Mouse (Mus musculus) kidney, embryonic 14.5 days (tissue): ENCODE results near the gene Galt. TPM values are rescaled to one million over a fixed set of nuclear protein-coding genes. Genes with fewer than 3 reads are reported as not detected.

Experiments used
- ATAC-seq: fragments of 200-750 bp; cut with Nextera tagmentation; 2 replicates; pipeline ENCODE4 v1.8.0; 2017; ENCODE audit warnings: moderate number of reproducible peaks, mild to moderate bottlenecking, moderate TSS enrichment, moderate library complexity; ENCODE audit not compliant: low FRiP score, low TSS enrichment
- H3K27ac ChIP-seq: fragments of 300-500 bp; sonication (generic); 2 replicates; pipeline ENCODE4 v1.5.1; 2014; ENCODE audit warnings: low read depth, mild to moderate bottlenecking, low read length, moderate library complexity, mixed read lengths
- H3K27me3 ChIP-seq: fragments of 300-500 bp; sonication (generic); 2 replicates; pipeline ENCODE4 v1.6.1; 2014; ENCODE audit warnings: mild to moderate bottlenecking, low read length; ENCODE audit not compliant: control insufficient read depth, insufficient read depth
- H3K36me3 ChIP-seq: fragments of 300-500 bp; sonication (generic); 2 replicates; pipeline ENCODE4 v1.6.1; 2014; ENCODE audit warnings: low read length, mixed read lengths; ENCODE audit not compliant: control insufficient read depth, insufficient read depth
- H3K4me1 ChIP-seq: fragments of 300-500 bp; sonication (generic); 2 replicates; pipeline ENCODE4 v1.6.1; 2014; ENCODE audit warnings: low read length, mixed read lengths; ENCODE audit not compliant: control insufficient read depth, insufficient read depth
- H3K4me2 ChIP-seq: fragments of 300-500 bp; sonication (generic); replicated peaks from 2 replicates; pipeline ENCODE4 v1.6.1; 2014; ENCODE audit warnings: low read depth, mild to moderate bottlenecking, low read length
- H3K4me3 ChIP-seq: fragments of 300-500 bp; sonication (generic); 2 replicates; pipeline ENCODE4 v1.5.1; 2014; ENCODE audit warnings: mild to moderate bottlenecking, low read length
- H3K9ac ChIP-seq: fragments of 300-500 bp; sonication (generic); 2 replicates; pipeline ENCODE4 v1.6.1; 2014; ENCODE audit warnings: low read depth, mild to moderate bottlenecking, low read length, moderate library complexity
- H3K9me3 ChIP-seq: fragments of 300-500 bp; sonication (generic); 2 replicates; pipeline ENCODE4 v1.6.1; 2016; ENCODE audit warnings: low read length; ENCODE audit not compliant: control insufficient read depth
- WGBS: fragments of 180-500 bp; shearing (Covaris S2); extraction: QIAGEN DNeasy Blood & Tissue Kit; methylation state at CpG from one replicate; pipeline ENCODE4 v1.1.7; 2014; 5-methylcytosine and 5-hydroxymethylcytosine counted together
- polyA plus RNA-seq: library from polyadenylated mRNA; unstranded; fragments of >200 nt; fragmentation: Nextera tagmentation; extraction: Ambion mirVana; gene quantifications from 2 replicates; pipeline ENCODE4 v1.2.1, GENCODE M21; 2014

Gene Galt
- polyA plus RNA-seq, 1 experiment from 2014 or later, result 42.1 TPM

DNA sequence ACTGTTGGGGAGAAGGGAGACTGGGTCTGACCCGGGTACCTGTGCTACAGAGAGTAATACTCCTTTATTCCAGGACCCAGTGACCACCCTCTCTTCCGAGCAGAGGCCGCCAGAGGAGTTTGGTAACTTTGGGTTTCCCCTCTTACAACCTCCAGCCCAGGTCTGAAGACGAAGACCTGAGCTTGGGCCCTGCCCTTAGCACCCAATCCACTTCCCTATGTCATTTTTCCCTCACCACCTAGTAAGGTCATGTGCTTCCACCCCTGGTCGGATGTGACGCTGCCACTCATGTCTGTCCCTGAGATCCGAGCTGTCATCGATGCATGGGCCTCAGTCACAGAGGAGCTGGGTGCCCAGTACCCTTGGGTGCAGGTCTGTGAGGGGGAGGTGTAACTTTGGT lies 1.4 kb downstream of the Galt start:
- Histone ChIP-seq H3K4me2 (peak overlapping the region; percentile 89), H3K36me3 (peaks cover 7% of the 10 kb centered on the region; the same call in 1 of the 2 replicates), H3K9me3 (no peaks in the 10 kb centered on the region), H3K4me3 (peak overlapping the region; percentile 73), H3K9ac (peak overlapping the region; percentile 67; the same call in 1 of the 2 replicates), H3K27ac (no peak overlapping the region), H3K27me3 (no peaks in the 10 kb centered on the region), H3K4me1 (peaks cover 14% of the 10 kb centered on the region)
- 77% methylated on average over 8 of the region's 8 CpGs for WGBS
- no peak for ATAC-seq

GRCm38 (mm10) chr4:41757321-41757720 lies 2.3 kb downstream of the Galt start:
- no peaks in the 10 kb centered on the region for H3K27me3 ChIP-seq
- ATAC-seq, result no peak
- peaks cover 7% of the 10 kb centered on the region; the same call in 1 of the 2 replicates for H3K36me3 ChIP-seq
- no peak overlapping the region for H3K4me2 ChIP-seq
- H3K9me3 ChIP-seq, result no peaks in the 10 kb centered on the region
- peaks cover 22% of the 10 kb centered on the region for H3K4me1 ChIP-seq
- no peak overlapping the region for H3K9ac ChIP-seq
- no peak overlapping the region for H3K4me3 ChIP-seq
- H3K27ac ChIP-seq, result no peak overlapping the region
- 94% methylated on average over 13 of the region's 13 CpGs for WGBS

DNA sequence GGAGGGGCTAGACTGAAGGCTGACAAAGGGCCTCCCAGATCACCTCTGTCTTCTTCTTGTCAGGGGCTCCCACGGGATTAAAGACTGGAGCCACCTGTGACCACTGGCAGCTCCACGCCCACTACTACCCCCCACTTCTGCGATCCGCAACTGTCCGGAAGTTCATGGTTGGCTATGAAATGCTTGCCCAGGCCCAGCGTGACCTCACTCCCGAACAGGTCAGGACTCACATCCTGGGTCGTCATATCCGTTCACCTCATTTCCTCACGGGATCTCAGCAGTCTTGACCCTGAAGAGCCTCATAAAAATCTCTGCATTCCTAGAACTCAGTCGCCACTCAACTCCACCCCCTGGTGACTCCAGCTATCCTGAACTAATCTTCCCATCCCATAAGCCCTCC lies 3.0 kb downstream of the Galt start:
- Histone ChIP-seq H3K4me1 (peaks cover 28% of the 10 kb centered on the region), H3K27ac (no peak overlapping the region), H3K9ac (no peak overlapping the region), H3K36me3 (peaks cover 7% of the 10 kb centered on the region; the same call in 1 of the 2 replicates), H3K4me2 (no peak overlapping the region), H3K9me3 (no peaks in the 10 kb centered on the region), H3K4me3 (no peak overlapping the region), H3K27me3 (no peaks in the 10 kb centered on the region)
- 46% methylated on average over 11 of the region's 11 CpGs for WGBS
- no peak for ATAC-seq

DNA sequence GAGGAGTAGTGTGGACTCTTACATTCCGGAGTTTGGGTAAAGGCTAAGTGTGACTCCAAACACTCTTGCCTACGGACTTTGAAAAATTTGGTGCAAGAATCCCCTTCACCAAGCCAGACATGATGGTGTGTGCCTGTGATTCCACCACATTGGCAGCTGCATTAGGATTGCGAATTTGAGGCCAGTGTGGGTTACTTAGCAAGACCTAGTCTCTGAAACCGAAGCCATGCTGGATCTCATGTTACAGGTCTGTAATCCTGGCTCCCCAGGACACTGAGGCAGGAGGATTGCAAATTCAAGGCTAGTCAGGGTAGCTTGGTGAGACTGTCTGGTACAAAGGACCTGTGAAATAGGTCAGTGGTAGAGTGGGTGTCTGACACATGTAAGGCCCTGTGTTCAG lies 3.7 kb downstream of the Galt start:
- 92% methylated on average over 4 of the region's 4 CpGs for WGBS
- Histone ChIP-seq H3K4me3 (no peak overlapping the region), H3K4me1 (peaks cover 28% of the 10 kb centered on the region), H3K9me3 (no peaks in the 10 kb centered on the region), H3K36me3 (peaks cover 7% of the 10 kb centered on the region; the same call in 1 of the 2 replicates), H3K27ac (no peak overlapping the region), H3K4me2 (no peak overlapping the region), H3K27me3 (no peaks in the 10 kb centered on the region), H3K9ac (no peak overlapping the region)
- ATAC-seq, result no peak

DNA sequence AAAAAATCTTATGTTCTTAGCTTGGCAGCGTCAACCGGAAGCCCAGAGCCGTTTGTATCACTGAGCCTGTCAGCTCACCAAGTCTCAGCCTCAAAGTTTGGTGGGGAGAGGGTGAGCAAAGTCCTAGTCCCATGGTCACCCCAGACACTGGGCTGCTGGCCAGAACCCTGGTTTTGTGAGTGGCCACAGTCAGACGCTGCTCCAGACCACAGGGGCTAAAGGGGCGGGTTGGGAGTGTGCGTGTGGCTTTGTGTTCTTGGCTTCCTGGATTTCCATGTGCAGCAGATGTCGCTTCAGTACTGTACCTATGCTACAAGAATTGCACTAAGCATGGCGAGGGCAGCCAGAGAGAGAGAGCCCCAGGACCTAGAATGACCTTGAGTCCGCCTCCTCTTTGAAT lies 4.2 kb downstream of the Galt start:
- Histone ChIP-seq H3K4me2 (no peak overlapping the region), H3K9me3 (no peaks in the 10 kb centered on the region), H3K27me3 (no peaks in the 10 kb centered on the region), H3K36me3 (peaks cover 7% of the 10 kb centered on the region; the same call in 1 of the 2 replicates), H3K4me3 (no peak overlapping the region), H3K9ac (peak overlapping the region; percentile 18; the same call in 1 of the 2 replicates), H3K27ac (peak overlapping the region; percentile 68; the same call in 1 of the 2 replicates), H3K4me1 (peaks cover 28% of the 10 kb centered on the region)
- WGBS, result 89% methylated on average over 9 of the region's 9 CpGs
- no peak for ATAC-seq

- Histone ChIP-seq H3K27me3 (no peaks in the 10 kb centered on the region), H3K9me3 (no peaks in the 10 kb centered on the region), H3K4me2 (peak overlapping the region; percentile 58), H3K4me3 (peak overlapping the region; percentile 41), H3K9ac (peak overlapping the region; percentile 58), H3K27ac (peak overlapping the region; percentile 68; the same call in 1 of the 2 replicates), H3K36me3 (peaks cover 7% of the 10 kb centered on the region; the same call in 1 of the 2 replicates), H3K4me1 (peaks cover 28% of the 10 kb centered on the region)
- WGBS, result 40% methylated on average over 6 of the region's 6 CpGs
- ATAC-seq, result no peak
Observed at GRCm38 (mm10) chr4:41759656-41760287, 4.7 kb downstream of the Galt start.

GRCm38 (mm10) chr4:41760288-41760721 lies 5.3 kb downstream of the Galt start:
- Histone ChIP-seq H3K27me3 (no peaks in the 10 kb centered on the region), H3K4me2 (peak overlapping the region; percentile 58), H3K36me3 (peaks cover 7% of the 10 kb centered on the region; the same call in 1 of the 2 replicates), H3K4me3 (peak overlapping the region; percentile 41), H3K4me1 (peaks cover 28% of the 10 kb centered on the region), H3K27ac (peak overlapping the region; percentile 87; the same call in 1 of the 2 replicates), H3K9ac (peak overlapping the region; percentile 58), H3K9me3 (no peaks in the 10 kb centered on the region)
- WGBS, result under 1% methylated on average over 15 of the region's 15 CpGs
- peak; percentile 89 for ATAC-seq

DNA sequence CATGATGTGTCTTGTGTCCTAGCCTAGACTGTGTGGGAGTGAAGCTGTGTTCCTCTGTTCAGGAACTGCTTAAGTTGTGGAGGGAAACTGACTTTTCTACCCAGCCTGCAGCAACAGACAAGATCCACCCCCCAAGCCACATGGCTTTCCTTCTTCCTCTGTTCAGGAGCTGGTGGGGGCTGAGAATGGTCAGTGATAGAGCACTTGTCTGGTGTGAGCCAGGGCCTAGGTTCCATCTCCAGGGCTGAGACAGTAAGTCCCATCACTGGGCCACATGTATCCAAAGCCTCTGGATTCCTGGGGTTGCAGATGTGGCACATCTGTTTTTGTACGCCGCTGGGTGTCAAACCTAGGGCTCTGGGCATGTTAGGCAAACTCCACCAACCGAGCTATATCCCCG lies 5.9 kb downstream of the Galt start:
- Histone ChIP-seq H3K9me3 (no peaks in the 10 kb centered on the region), H3K36me3 (peaks cover 11% of the 10 kb centered on the region; the same call in 1 of the 2 replicates), H3K4me1 (peaks cover 28% of the 10 kb centered on the region), H3K4me3 (peak overlapping the region; percentile 41), H3K9ac (peak overlapping the region; percentile 58), H3K4me2 (peak overlapping the region; percentile 58), H3K27me3 (no peaks in the 10 kb centered on the region), H3K27ac (peak overlapping the region; percentile 87; the same call in 1 of the 2 replicates)
- no peak for ATAC-seq
- WGBS, result 62% methylated on average over 4 of the region's 4 CpGs

- Histone ChIP-seq H3K27me3 (no peaks in the 10 kb centered on the region), H3K4me1 (peaks cover 28% of the 10 kb centered on the region), H3K9ac (peak overlapping the region; percentile 58; the same call in 1 of the 2 replicates), H3K36me3 (peaks cover 11% of the 10 kb centered on the region; the same call in 1 of the 2 replicates), H3K9me3 (no peaks in the 10 kb centered on the region), H3K4me3 (peak overlapping the region; percentile 41; the same call in 1 of the 2 replicates), H3K4me2 (peak overlapping the region; percentile 58), H3K27ac (peak overlapping the region; percentile 87)
- ATAC-seq, result no peak
Observed at GRCm38 (mm10) chr4:41761680-41762079, 6.7 kb downstream of the Galt start.
